29 mouse cellular contexts compared by ENCODE assay signal in the genomic region with DNA sequence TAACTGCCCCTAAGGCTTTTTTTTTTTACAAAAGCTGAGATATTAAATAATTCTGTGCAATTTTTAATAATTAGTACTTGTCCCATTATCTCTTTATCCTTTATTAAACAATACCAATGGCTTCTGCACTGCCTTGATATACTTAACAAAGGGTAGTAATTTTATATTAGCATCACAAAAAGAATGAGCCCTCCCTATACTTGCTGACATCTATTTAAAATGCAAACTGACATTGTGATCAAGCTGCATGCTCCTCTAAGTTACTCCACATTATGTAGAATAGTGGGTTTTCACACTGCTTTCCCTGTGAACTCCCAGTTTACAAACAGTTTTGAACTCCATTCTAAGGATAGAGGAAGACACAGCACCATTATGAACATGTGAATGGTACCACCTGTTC.
"Had no signal": no experiment of that assay in that cellular context is flagged by ENCODE, and none has a peak within 500 bp of the region (broad histone marks: within the 10 kb centered on the region; RNA-seq: fewer than 3 reads in every experiment).

No protein-coding gene starts in this region.

- H3K36me3 ChIP-seq: heart, embryonic 10.5 days; heart, embryonic 13.5 days; heart, embryonic 15.5 days; hindbrain, embryonic 12.5 days; hindbrain, embryonic 15.5 days; kidney, embryonic 15.5 days; limb, embryonic 10.5 days; limb, embryonic 12.5 days; liver, embryonic 13.5 days; liver, embryonic 15.5 days had no signal

- ATAC-seq: hindbrain, postnatal 0 days; intestine, embryonic 16.5 days; liver, postnatal 0 days had no signal

- H3K27ac ChIP-seq: gastrocnemius, adult 2 months; heart, embryonic 10.5 days; heart, embryonic 13.5 days; heart, embryonic 15.5 days; hindbrain, embryonic 12.5 days; hindbrain, embryonic 15.5 days; hindbrain, postnatal 0 days; kidney, embryonic 15.5 days; kidney, postnatal 0 days; layer of hippocampus, adult 2 months; left cerebral cortex, adult 2 months; limb, embryonic 10.5 days; limb, embryonic 12.5 days; liver, embryonic 13.5 days; liver, embryonic 15.5 days had no signal

- H3K4me2 ChIP-seq: heart, embryonic 13.5 days; heart, embryonic 15.5 days; hindbrain, embryonic 12.5 days; hindbrain, embryonic 15.5 days; kidney, embryonic 15.5 days; limb, embryonic 12.5 days; liver, embryonic 11.5 days; liver, embryonic 13.5 days; liver, embryonic 15.5 days had no signal

- DNase-seq: gastrocnemius, adult 2 months; gastrocnemius, postnatal 10 days; gastrocnemius, postnatal 25 days; heart, adult 18-20 months; heart, postnatal 14 days; heart, postnatal 36 days; kidney, adult 11 months; kidney, adult 2 months; kidney, adult 9 months; kidney, postnatal 25 days; kidney, postnatal 4 days; liver; liver, embryonic 13.5 days; liver, postnatal 0 days had no signal

- H3K9ac ChIP-seq: heart, embryonic 13.5 days; heart, embryonic 15.5 days; hindbrain, embryonic 12.5 days; hindbrain, embryonic 15.5 days; kidney, embryonic 15.5 days; limb, embryonic 12.5 days; liver, embryonic 13.5 days; liver, embryonic 15.5 days; liver, postnatal 0 days had no signal

- H3K4me1 ChIP-seq: heart, embryonic 10.5 days; heart, embryonic 13.5 days; heart, embryonic 15.5 days; hindbrain, embryonic 12.5 days; hindbrain, embryonic 15.5 days; kidney, embryonic 15.5 days; limb, embryonic 10.5 days; limb, embryonic 12.5 days; liver, embryonic 13.5 days; liver, embryonic 15.5 days had no signal

- H3K4me3 ChIP-seq: gastrocnemius, adult 2 months; heart, embryonic 10.5 days; heart, embryonic 13.5 days; heart, embryonic 15.5 days; hindbrain, embryonic 12.5 days; hindbrain, embryonic 15.5 days; kidney, embryonic 15.5 days; layer of hippocampus, adult 2 months; left cerebral cortex, adult 2 months; limb, embryonic 10.5 days; limb, embryonic 12.5 days; liver, embryonic 13.5 days; liver, embryonic 15.5 days had no signal

- H3K27me3 ChIP-seq: heart, embryonic 13.5 days; heart, embryonic 15.5 days; hindbrain, embryonic 12.5 days; hindbrain, embryonic 15.5 days; kidney, embryonic 15.5 days; limb, embryonic 12.5 days; liver, embryonic 13.5 days; liver, embryonic 15.5 days had no signal

- H3K9me3 ChIP-seq: heart, embryonic 10.5 days; heart, embryonic 13.5 days; heart, embryonic 15.5 days; hindbrain, embryonic 12.5 days; hindbrain, embryonic 15.5 days; kidney, embryonic 15.5 days; limb, embryonic 10.5 days; limb, embryonic 12.5 days; liver, embryonic 13.5 days; liver, embryonic 15.5 days had no signal
